Mouse (Mus musculus) erythroblast, embryonic 14.5 days (primary cell): Measurements from ENCODE around the gene Zfp365.

ENCODE experiments used
- GATA1 ChIP-seq: IDR thresholded peaks from 2 replicates; pipeline ENCODE4 v1.6.1; 2012; ENCODE audit warnings: low read length, inconsistent platforms, mixed read lengths
- TAL1 ChIP-seq: IDR thresholded peaks from 3 replicates; pipeline ENCODE4 v1.6.1; 2012; ENCODE audit warnings: low read length, inconsistent platforms, mixed read lengths

- no peak for TF ChIP-seq TAL1
- TF ChIP-seq GATA1: no peak
Observed at GRCm38 (mm10) chr10:67851079-67851478, 61.4 kb downstream of the Zfp365 start.
